Mouse (Mus musculus) liver, embryonic 16.5 days (tissue): ENCODE measurements around the gene Cd3d. TPM values are rescaled to one million over a fixed set of nuclear protein-coding genes. Genes with fewer than 3 reads are reported as not detected.
"Not testable (repeated sequence)": the region's sequence is repeated elsewhere in the genome, so short reads cannot be mapped to it uniquely, and the experiment has no call there.

ENCODE experiments used
- ATAC-seq: fragments of 200-750 bp; cut with Nextera tagmentation; 2 replicates; pipeline ENCODE4 v1.8.0; 2017; ENCODE audit warnings: low read depth, mild to moderate bottlenecking, moderate number of reproducible peaks, moderate library complexity
- H3K27ac ChIP-seq: fragments of 300-500 bp; sonication (generic); 2 replicates; pipeline ENCODE4 v1.5.1; 2014; ENCODE audit warnings: mild to moderate bottlenecking, low read length
- H3K27me3 ChIP-seq: fragments of 300-500 bp; sonication (generic); 2 replicates; pipeline ENCODE4 v1.6.1; 2014; ENCODE audit warnings: low read depth, low read length, mixed read lengths; ENCODE audit not compliant: control insufficient read depth, insufficient read depth
- H3K36me3 ChIP-seq: fragments of 300-500 bp; sonication (generic); 2 replicates; pipeline ENCODE4 v1.6.1; 2014; ENCODE audit warnings: mild to moderate bottlenecking; ENCODE audit not compliant: control insufficient read depth, insufficient read depth
- H3K4me1 ChIP-seq: fragments of 300-500 bp; sonication (generic); 2 replicates; pipeline ENCODE4 v1.6.1; 2014; ENCODE audit warnings: low read depth, low read length, mixed read lengths; ENCODE audit not compliant: control insufficient read depth
- H3K4me2 ChIP-seq: fragments of 300-500 bp; sonication (generic); 2 replicates; pipeline ENCODE4 v1.6.1; 2014; ENCODE audit warnings: low read depth, low read length, mixed read lengths
- H3K4me3 ChIP-seq: fragments of 300-500 bp; sonication (generic); 2 replicates; pipeline ENCODE4 v1.5.1; 2014; ENCODE audit warnings: low read depth, mild to moderate bottlenecking, low read length
- H3K9ac ChIP-seq: fragments of 300-500 bp; sonication (generic); 2 replicates; pipeline ENCODE4 v1.6.1; 2014; ENCODE audit warnings: low read depth, low read length
- H3K9me3 ChIP-seq: fragments of 300-500 bp; sonication (generic); replicated peaks from 2 replicates; pipeline ENCODE4 v1.6.1; 2016; ENCODE audit warnings: low read length; ENCODE audit not compliant: control insufficient read depth
- WGBS: fragments of 180-500 bp; shearing (Covaris S2); extraction: QIAGEN DNeasy Blood & Tissue Kit; methylation state at CpG from one replicate; pipeline ENCODE4 v1.1.7; 2014; ENCODE audit not compliant: insufficient replicate concordance; 5-methylcytosine and 5-hydroxymethylcytosine counted together
- polyA plus RNA-seq: library from polyadenylated mRNA; unstranded; fragments of >200 nt; fragmentation: Nextera tagmentation; extraction: Ambion mirVana; gene quantifications from 2 replicates; pipeline ENCODE4 v1.2.1, GENCODE M21; 2015

Gene Cd3d
- polyA plus RNA-seq, 1 experiment from 2014 or later: 0.52 TPM

GRCm38 (mm10) chr9:44967763-44968162, 13.8 kb upstream of the Cd3d start:
- not testable (repeated sequence) for H3K27ac ChIP-seq, H3K9me3 ChIP-seq, H3K9ac ChIP-seq, H3K36me3 ChIP-seq, H3K4me3 ChIP-seq, H3K4me2 ChIP-seq, H3K27me3 ChIP-seq, ATAC-seq
- peaks cover 15% of the 10 kb centered on the region for H3K4me1 ChIP-seq
- WGBS: 70% methylated on average over 5 of the region's 5 CpGs

- H3K27ac ChIP-seq: no peak overlapping the region
- no peak overlapping the region for H3K9ac ChIP-seq
- no peak overlapping the region for H3K4me2 ChIP-seq
- H3K4me3 ChIP-seq: no peak overlapping the region
- WGBS: 47% methylated on average over 1 of the region's 1 CpGs
- no peaks in the 10 kb centered on the region for H3K9me3 ChIP-seq
- H3K27me3 ChIP-seq: peaks cover 5% of the 10 kb centered on the region
- ATAC-seq: no peak
- no peaks in the 10 kb centered on the region for H3K36me3 ChIP-seq
- H3K4me1 ChIP-seq: peaks cover 10% of the 10 kb centered on the region
Observed at GRCm38 (mm10) chr9:44969450-44969849, 12.1 kb upstream of the Cd3d start.

- no peaks in the 10 kb centered on the region for H3K9me3 ChIP-seq
- no peaks in the 10 kb centered on the region; the same call in none of the 2 replicates for H3K4me1 ChIP-seq
- no peak for ATAC-seq
- H3K9ac ChIP-seq: no peak overlapping the region
- H3K27ac ChIP-seq: no peak overlapping the region
- peaks cover 7% of the 10 kb centered on the region for H3K27me3 ChIP-seq
- no peak overlapping the region for H3K4me3 ChIP-seq
- no peaks in the 10 kb centered on the region for H3K36me3 ChIP-seq
- WGBS: 50% methylated on average over 6 of the region's 6 CpGs
- no peak overlapping the region for H3K4me2 ChIP-seq
Observed at GRCm38 (mm10) chr9:44977813-44978212, 3.8 kb upstream of the Cd3d start.

GRCm38 (mm10) chr9:44979806-44980205, 1.8 kb upstream of the Cd3d start:
- Histone ChIP-seq H3K9me3 (no peaks in the 10 kb centered on the region), H3K4me3 (no peak overlapping the region), H3K27ac (no peak overlapping the region), H3K4me1 (no peaks in the 10 kb centered on the region; the same call in none of the 2 replicates), H3K36me3 (no peaks in the 10 kb centered on the region), H3K27me3 (peaks cover 3% of the 10 kb centered on the region; the same call in 1 of the 2 replicates), H3K9ac (no peak overlapping the region), H3K4me2 (no peak overlapping the region)
- no peak for ATAC-seq
- WGBS: 56% methylated on average over 7 of the region's 7 CpGs

GRCm38 (mm10) chr9:44980242-44980641, 1.3 kb upstream of the Cd3d start, which contains the start of gene Cd3g:
Cd3g (minus strand) TSS chr9:44980431.
- peak; percentile 61 for ATAC-seq
- no peaks in the 10 kb centered on the region for H3K9me3 ChIP-seq
- no peak within 1 kb of the TSS for H3K4me3 ChIP-seq
- peaks cover 3% of the 10 kb centered on the region; the same call in 1 of the 2 replicates for H3K27me3 ChIP-seq
- no peaks in the 10 kb centered on the region for H3K36me3 ChIP-seq
- no peak within 1 kb of the TSS for H3K4me2 ChIP-seq
- WGBS: 42% methylated on average over 3 of the region's 3 CpGs
- H3K9ac ChIP-seq: no peak within 1 kb of the TSS
- no peaks in the 10 kb centered on the region; the same call in none of the 2 replicates for H3K4me1 ChIP-seq
- no peak within 1 kb of the TSS for H3K27ac ChIP-seq

- 66% methylated on average over 2 of the region's 2 CpGs for WGBS
Observed at GRCm38 (mm10) chr9:44981104-44981503, 482 bp upstream of the Cd3d start.

GRCm38 (mm10) chr9:44982081-44982480, 495 bp downstream of the Cd3d start:
- H3K27ac ChIP-seq: no peak overlapping the region
- no peak overlapping the region for H3K4me3 ChIP-seq
- 74% methylated on average over 8 of the region's 8 CpGs for WGBS
- no peaks in the 10 kb centered on the region; the same call in none of the 2 replicates for H3K4me1 ChIP-seq
- H3K27me3 ChIP-seq: no peaks in the 10 kb centered on the region
- H3K9ac ChIP-seq: no peak overlapping the region
- H3K9me3 ChIP-seq: no peaks in the 10 kb centered on the region
- H3K4me2 ChIP-seq: no peak overlapping the region
- ATAC-seq: no peak
- H3K36me3 ChIP-seq: no peaks in the 10 kb centered on the region

More at GRCm38 (mm10) chr9:44981104-44981503, 482 bp upstream of the Cd3d start:
- no peaks in the 10 kb centered on the region for H3K9me3 ChIP-seq
- H3K4me3 ChIP-seq: no peak overlapping the region
- no peaks in the 10 kb centered on the region for H3K36me3 ChIP-seq
- H3K4me2 ChIP-seq: no peak overlapping the region
- no peaks in the 10 kb centered on the region; the same call in none of the 2 replicates for H3K4me1 ChIP-seq
- H3K9ac ChIP-seq: no peak overlapping the region
- no peak overlapping the region for H3K27ac ChIP-seq
- H3K27me3 ChIP-seq: peaks cover 3% of the 10 kb centered on the region; the same call in 1 of the 2 replicates
- no peak for ATAC-seq

- 75% methylated on average over 3 of the region's 3 CpGs for WGBS
- no peak for ATAC-seq
- H3K9ac ChIP-seq: no peak overlapping the region
Observed at GRCm38 (mm10) chr9:44982531-44982930, 945 bp downstream of the Cd3d start.

GRCm38 (mm10) chr9:44983001-44983400, 1.4 kb downstream of the Cd3d start:
- no peak overlapping the region for H3K4me2 ChIP-seq
- ATAC-seq: no peak
- H3K36me3 ChIP-seq: no peaks in the 10 kb centered on the region
- no peak overlapping the region for H3K9ac ChIP-seq
- no peaks in the 10 kb centered on the region for H3K27me3 ChIP-seq
- no peak overlapping the region for H3K27ac ChIP-seq
- no peaks in the 10 kb centered on the region for H3K9me3 ChIP-seq
- WGBS: 57% methylated on average over 2 of the region's 2 CpGs
- H3K4me3 ChIP-seq: no peak overlapping the region
- no peaks in the 10 kb centered on the region; the same call in none of the 2 replicates for H3K4me1 ChIP-seq

More at GRCm38 (mm10) chr9:44982531-44982930, 945 bp downstream of the Cd3d start:
- Histone ChIP-seq H3K4me1 (no peaks in the 10 kb centered on the region; the same call in none of the 2 replicates), H3K4me2 (no peak overlapping the region), H3K36me3 (no peaks in the 10 kb centered on the region), H3K4me3 (no peak overlapping the region), H3K27ac (no peak overlapping the region), H3K9me3 (no peaks in the 10 kb centered on the region), H3K27me3 (no peaks in the 10 kb centered on the region)
